Mouse (Mus musculus) spleen, postnatal 4 days (tissue): Measurements from ENCODE around the gene Rpl21.
"Not testable (repeated sequence)": the region's sequence is repeated elsewhere in the genome, so short reads cannot be mapped to it uniquely, and the experiment has no call there.

ENCODE experiments used
- DNase-seq, 2 experiments: peaks; one replicate each; pipeline ENCODE4 v3.0.0; 2022; ENCODE audit warnings: low spot score in 2 of 2

Gene Rpl21

DNA sequence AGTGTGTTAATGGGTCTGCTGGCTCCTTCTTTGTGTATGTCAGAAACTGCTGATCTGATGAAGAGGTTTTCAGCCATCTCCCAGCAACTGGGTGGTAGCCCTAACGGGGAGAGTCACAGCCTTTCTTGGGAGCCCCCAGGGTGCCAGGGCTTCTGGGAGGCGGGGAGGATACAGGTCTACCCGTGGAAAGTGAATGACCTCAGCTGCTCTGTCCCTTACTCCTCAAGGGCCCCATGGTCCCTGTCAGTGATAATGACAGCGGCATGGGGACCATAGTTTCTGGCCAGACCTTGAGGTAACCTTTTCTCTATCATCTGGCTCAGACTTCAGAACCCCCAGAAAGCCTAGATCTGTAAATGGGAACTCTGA is 35.2 kb downstream of the Rpl21 start:
- no peak for DNase-seq

DNA sequence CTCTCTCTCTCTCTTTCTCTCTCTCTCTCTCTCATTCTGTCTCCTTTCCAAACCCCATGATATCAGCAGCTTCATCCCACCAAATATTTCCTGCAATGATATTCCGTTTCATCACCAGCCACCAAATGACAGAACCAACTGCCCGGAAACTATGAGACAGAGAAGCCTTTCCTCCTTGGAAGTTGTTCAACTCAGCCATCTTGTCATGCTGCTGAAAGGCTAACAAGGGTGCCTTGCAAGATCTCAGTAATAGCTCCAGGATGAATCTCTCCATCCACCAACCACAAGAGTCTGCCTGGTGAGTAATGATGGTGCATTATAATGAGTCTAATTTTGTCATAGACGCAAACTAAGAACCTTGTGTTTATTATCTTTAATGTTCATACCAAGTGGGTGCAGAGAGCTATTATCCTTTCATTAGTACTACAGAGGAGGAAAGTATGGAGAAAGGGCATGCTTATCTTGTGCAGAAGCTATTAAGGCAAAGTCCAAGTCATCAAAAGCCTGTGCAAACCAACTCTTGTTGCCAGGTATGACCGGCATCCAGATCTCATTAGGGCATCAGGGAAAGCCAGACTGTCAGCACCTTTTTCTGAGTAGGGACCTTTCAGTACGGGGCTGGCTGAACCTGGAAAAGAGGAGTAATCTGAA is 40.4 kb downstream of the Rpl21 start:
- no peak for DNase-seq

DNA sequence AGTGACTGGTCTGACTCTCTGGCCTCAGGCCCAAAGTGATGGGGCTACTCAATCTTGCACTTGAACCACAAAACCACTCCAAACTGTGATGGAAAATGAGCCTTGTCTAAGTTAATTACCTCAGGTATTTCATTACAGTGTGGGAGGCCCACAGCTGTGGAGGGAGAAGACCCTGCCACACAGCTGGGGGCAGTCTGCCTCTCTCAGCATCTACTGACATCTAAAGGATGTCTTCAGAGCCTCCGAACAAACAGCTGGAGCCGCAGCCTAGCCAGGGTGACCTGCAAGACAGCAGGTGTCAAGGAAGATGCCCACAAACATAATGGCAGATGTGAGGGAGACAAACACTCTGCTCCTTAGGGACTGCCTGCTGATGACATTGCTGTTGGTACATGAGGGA is 43.3 kb downstream of the Rpl21 start:
- no peak for DNase-seq

DNA sequence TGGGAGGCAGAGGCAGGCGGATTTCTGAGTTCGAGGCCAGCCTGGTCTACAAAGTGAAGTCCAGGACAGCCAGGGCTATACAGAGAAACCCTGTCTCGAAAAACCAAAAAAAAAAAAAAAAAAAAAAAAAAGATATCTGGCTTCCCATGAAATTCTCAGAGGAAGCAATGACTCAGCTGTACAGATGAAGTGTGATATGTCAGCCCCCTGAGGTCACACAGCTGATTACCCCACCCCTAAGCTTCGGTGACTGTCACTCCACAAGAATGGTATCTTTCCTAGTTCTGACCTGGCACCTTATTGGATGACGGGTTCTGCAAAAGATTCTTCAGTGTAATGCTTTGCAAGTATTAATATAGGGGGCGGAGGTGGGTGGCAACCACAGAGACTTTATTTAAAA is 45.2 kb downstream of the Rpl21 start:
- not testable (repeated sequence) for DNase-seq

DNA sequence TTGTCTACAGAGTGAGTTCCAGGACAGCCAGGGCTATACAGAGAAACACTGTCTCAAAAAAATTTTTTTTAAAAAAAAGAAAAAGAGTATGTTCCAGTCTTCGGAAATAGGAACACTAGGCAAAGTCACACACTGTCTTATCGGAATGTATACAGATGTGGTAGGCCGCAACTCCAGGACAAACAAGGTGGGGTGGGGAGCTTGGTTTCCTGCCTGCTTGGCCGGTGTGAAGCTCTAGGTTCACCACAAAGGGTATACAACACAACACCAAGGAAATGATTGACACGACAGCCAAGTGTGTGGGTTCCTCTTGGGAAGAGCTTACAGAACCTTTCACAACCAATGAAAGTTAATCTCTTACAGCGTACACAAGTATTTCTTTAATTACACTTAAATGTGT is 49.6 kb downstream of the Rpl21 start:
- no peak for DNase-seq

DNA sequence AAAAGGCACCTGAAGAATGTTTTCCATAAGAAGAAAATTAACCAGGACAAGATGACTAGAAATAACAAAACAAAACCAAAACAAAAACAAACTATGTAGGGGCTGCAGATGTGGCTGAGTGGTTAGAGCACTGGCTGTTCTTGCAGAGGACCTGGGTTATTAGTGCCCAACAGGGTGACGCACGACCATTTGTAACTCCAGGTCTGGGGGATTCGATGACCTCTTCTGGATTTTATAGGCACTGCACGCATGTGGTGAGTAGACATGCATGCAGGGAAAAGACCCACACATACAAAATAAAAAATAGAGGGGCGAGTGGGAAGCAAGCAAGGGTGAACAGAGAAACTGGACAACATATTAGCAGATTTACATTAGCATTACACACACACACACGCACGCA is 50.4 kb downstream of the Rpl21 start:
- DNase-seq = no peak

DNA sequence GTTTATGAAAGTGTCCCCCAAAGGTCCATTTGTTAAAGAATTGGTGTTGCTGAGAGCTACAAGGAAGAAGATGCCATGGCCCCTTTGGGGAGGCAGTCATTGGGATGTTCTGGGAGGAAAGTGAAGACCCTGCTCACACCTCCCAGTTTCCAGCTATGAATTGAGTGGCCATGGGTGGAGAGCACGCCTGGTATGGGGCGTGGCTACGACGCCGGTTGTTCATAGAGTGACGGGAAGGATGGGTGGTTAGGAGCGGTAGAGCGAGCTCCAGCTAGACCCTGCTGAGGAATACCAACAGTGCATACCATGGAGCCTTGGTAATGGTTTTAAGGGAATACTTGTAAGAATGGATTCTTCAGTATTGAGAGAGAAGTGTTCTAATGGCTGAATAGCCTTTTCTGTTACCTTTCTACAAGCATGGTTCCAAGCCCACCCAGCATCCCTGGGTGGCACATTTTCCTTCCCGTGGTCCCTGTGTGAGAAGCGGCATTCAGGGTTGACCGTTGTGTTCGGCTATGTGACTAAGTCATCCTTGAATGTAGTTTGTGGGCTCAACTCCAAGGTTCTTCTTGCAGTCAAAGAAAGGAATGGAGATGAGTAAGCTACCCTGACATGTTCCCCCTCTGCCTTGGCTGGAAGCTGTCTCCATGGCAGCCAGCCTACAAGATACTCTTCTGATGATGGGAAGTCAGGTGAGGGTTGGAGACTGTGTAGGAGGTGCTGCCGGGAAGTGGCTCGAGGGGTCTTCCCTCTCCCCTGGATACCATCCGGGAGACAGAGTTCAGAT is 51.0 kb downstream of the Rpl21 start:
- DNase-seq = no peak
